Comparison of ENCODE assay signal across 8 mouse cellular contexts in genomic region chr5:53947549-53948183, GRCm38 (mm10). TPM values are rescaled to one million over a fixed set of nuclear protein-coding genes. Genes with fewer than 3 reads are reported as not detected.
A peak's percentile ranks its signal among the peaks of the same experiment; 100 is the strongest.
DNase-seq lines count a peak whose midpoint lies in the region; ATAC-seq and TF ChIP-seq lines count a peak whose summit lies in the region.

No protein-coding gene starts in this region.

- DNase-seq in CD4-positive, CD25-positive, alpha-beta regulatory T cell, adult 2 months (ENCODE audit: low read depth, low spot score): peak; percentile 12
- peak; percentile 64 for DNase-seq in kidney, postnatal 0 days (ENCODE audit: low spot score)
- DNase-seq in kidney, adult 9 months: no peak
- DNase-seq in heart, postnatal 0 days (ENCODE audit: low spot score): no peak
- no peak for DNase-seq in yolk sac, embryonic 10.5 days (ENCODE audit: low spot score)
- DNase-seq in ovary, postnatal 10 days (ENCODE audit: low spot score): no peak

- no peak overlapping the region for H3K9ac ChIP-seq in kidney, postnatal 0 days (ENCODE audit: low read depth, low read length)
- no peak overlapping the region for H3K9ac ChIP-seq in heart, postnatal 0 days (replicated peaks; ENCODE audit: low read depth, low read length)

- no peak overlapping the region for H3K4me2 ChIP-seq in kidney, postnatal 0 days (ENCODE audit: low read length)
- 0 out of 2 replicates have a peak overlapping the region, but pooled peaks have one; percentile 15 for H3K4me2 ChIP-seq in heart, postnatal 0 days (ENCODE audit: low read depth, low read length)
- peak overlapping the region; percentile 66 for H3K4me2 ChIP-seq in myocyte (ENCODE audit: low read depth)

- no peak for TF ChIP-seq CTCF in kidney, postnatal 0 days (IDR thresholded peaks at IDR 0.05; ENCODE audit: low read depth)
- TF ChIP-seq CTCF in heart, postnatal 0 days (IDR thresholded peaks at IDR 0.05; ENCODE audit: low read depth): no peak

- TF ChIP-seq POLR2A in myocyte (IDR thresholded peaks at IDR 0.05; ENCODE audit: insufficient read length, low read depth): no peak

- H3K4me3 ChIP-seq in kidney, postnatal 0 days (replicated peaks; ENCODE audit: low read depth, low read length): no peak overlapping the region
- H3K4me3 ChIP-seq in heart, postnatal 0 days (ENCODE audit: low read depth, low read length): no peak overlapping the region
- H3K4me3 ChIP-seq in myocyte: no peak overlapping the region

- no peaks in the 10 kb centered on the region for H3K36me3 ChIP-seq in kidney, postnatal 0 days (ENCODE audit: insufficient read depth, low read length)
- H3K36me3 ChIP-seq in heart, postnatal 0 days (replicated peaks; ENCODE audit: control insufficient read depth, insufficient read depth, low read length): no peaks in the 10 kb centered on the region
- no peaks in the 10 kb centered on the region for H3K36me3 ChIP-seq in myocyte (ENCODE audit: control insufficient read depth, insufficient read depth)

- no peak for ATAC-seq in CD4-positive, CD25-positive, alpha-beta regulatory T cell, adult 4 months
- ATAC-seq in kidney, postnatal 0 days (replicated peaks; ENCODE audit: low FRiP score, low read depth): no peak
- no peak for ATAC-seq in heart, postnatal 0 days (ENCODE audit: insufficient read depth, low read depth)

- TF ChIP-seq EP300 in heart, postnatal 0 days (IDR thresholded peaks at IDR 0.05; ENCODE audit: low read depth): no peak

- H3K27me3 ChIP-seq in kidney, postnatal 0 days (ENCODE audit: insufficient read depth, low read length): no peaks in the 10 kb centered on the region
- H3K27me3 ChIP-seq in heart, postnatal 0 days (ENCODE audit: control insufficient read depth, insufficient read depth, low read length): no peaks in the 10 kb centered on the region
- H3K27me3 ChIP-seq in myocyte (ENCODE audit: control insufficient read depth, insufficient read depth, insufficient read length): no peaks in the 10 kb centered on the region

- H3K4me1 ChIP-seq in kidney, postnatal 0 days (replicated peaks; ENCODE audit: insufficient read depth, low read length): peaks cover 4% of the 10 kb centered on the region
- peaks cover 15% of the 10 kb centered on the region for H3K4me1 ChIP-seq in heart, postnatal 0 days (ENCODE audit: control insufficient read depth, insufficient read depth)

- H3ac ChIP-seq in myocyte (ENCODE audit: control insufficient read depth, insufficient read length): no peak overlapping the region

- 26% methylated on average over 9 of the region's 9 CpGs for WGBS in kidney, postnatal 0 days
- 30% methylated on average over 9 of the region's 9 CpGs for WGBS in heart, postnatal 0 days

- H3K27ac ChIP-seq in kidney, postnatal 0 days: peak overlapping the region; percentile 79
- peak overlapping the region; percentile 82 for H3K27ac ChIP-seq in heart, postnatal 0 days (ENCODE audit: low read depth)

- no peaks in the 10 kb centered on the region for H3K79me2 ChIP-seq in myocyte (ENCODE audit: control insufficient read depth, insufficient read depth)

- no peaks in the 10 kb centered on the region for H3K9me3 ChIP-seq in kidney, postnatal 0 days (replicated peaks; ENCODE audit: low read length)
- H3K9me3 ChIP-seq in heart, postnatal 0 days (replicated peaks; ENCODE audit: control insufficient read depth, low read length): no peaks in the 10 kb centered on the region

TF ChIP-seq in myocyte, 11 proteins besides CTCF, POLR2A, EP300 and RAD21:
- TF ChIP-seq REST (IDR thresholded peaks at IDR 0.05; ENCODE audit: insufficient read depth, insufficient read length) (no peak), TCF12 (IDR thresholded peaks at IDR 0.05; ENCODE audit: insufficient read depth, poor library complexity, severe bottlenecking) (no peak), SRF (IDR thresholded peaks at IDR 0.05; ENCODE audit: control insufficient read depth, insufficient read length, low read depth) (no peak), CEBPB (IDR thresholded peaks at IDR 0.05; ENCODE audit: insufficient read depth, poor library complexity, severe bottlenecking) (no peak)

RNA-seq across cellular contexts. Expression of gene Stim2, which starts 50.6 kb away (rescaled TPM):
- 10 to 100 TPM; 20.9 to 27.9 TPM for polyA plus RNA-seq in CD4-positive, CD25-positive, alpha-beta regulatory T cell, adult 4 months (2017; shearing (Covaris generic))
- polyA plus RNA-seq in kidney, postnatal 0 days (2015; fragmentation: Nextera tagmentation; extraction: Ambion mirVana): 21.4 and 24.2 TPM in 2 replicates
- total RNA-seq in heart, postnatal 0 days (2014; rRNA removed; ENCODE audit: low replicate concordance): 16.3 and 17.2 TPM in 2 replicates
- 7.1 and 7.8 TPM in 2 replicates for polyA plus RNA-seq in heart, postnatal 0 days (2015; fragmentation: Nextera tagmentation; extraction: Ambion mirVana)
- 23.6 TPM for polyA plus RNA-seq in myocyte (2012; fragmentation: generic; extraction: Trizol)

Comparison
In these comparisons a context has a peak if more than half of its experiments do, and no peak if none do; other contexts are left out.
1. DNase-seq: peak in CD4-positive, CD25-positive, alpha-beta regulatory T cell, adult 2 months (single experiment) and kidney, postnatal 0 days (single experiment); none in kidney, adult 9 months (single experiment), heart, postnatal 0 days (single experiment), yolk sac, embryonic 10.5 days (single experiment) and ovary, postnatal 10 days (single experiment).